Mouse (Mus musculus): Measurements from ENCODE around the gene Rad51b.

The Rad51b gene

DNA sequence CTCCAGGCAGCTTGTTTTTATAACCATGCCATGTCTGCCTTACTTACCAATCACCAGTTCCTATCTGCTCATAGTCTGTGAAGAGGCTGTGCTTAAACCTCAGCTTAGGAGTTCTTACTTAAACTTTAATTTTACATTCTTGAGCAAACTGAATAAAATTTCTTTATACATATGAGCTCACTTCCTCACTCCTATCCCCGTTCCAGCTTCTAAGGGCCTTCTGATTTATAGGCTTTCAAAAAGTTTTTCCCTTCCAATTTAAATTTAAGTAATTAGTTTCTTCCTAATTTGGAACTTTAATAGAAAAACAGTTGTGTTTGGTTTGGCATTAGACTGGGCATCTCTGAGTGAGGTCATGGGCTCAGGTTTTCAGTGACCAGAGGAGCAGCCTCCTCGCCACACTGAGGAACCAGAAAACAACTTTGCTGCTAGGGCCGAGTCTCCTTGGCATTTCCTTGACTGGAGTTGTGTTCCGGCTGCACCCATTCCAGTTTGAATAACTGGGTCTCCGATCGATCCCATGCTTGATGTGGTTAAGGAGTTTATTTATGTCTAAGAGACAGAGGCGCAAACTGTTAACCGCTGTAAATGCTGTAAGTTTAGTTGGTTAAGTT, 115.9 kb downstream of the Rad51b start:
- TF ChIP-seq NANOG (IDR thresholded peaks at IDR 0.05; ENCODE audit: borderline replicate concordance, low read length) (no peak), POU5F1 (IDR thresholded peaks at IDR 0.05; ENCODE audit: borderline replicate concordance, low read length) (no peak), CTCF (conservative IDR thresholded peaks at IDR 0.05; ENCODE audit: low read length) (no peak)
- Histone ChIP-seq H3K36me3 (ENCODE audit: insufficient read depth, low read length) (no peaks in the 10 kb centered on the region), H3K9me3 (ENCODE audit: low read length) (peaks cover 3% of the 10 kb centered on the region; the same call in 1 of the 2 replicates), H3K27me3 (ENCODE audit: insufficient read depth, low read length) (no peaks in the 10 kb centered on the region), H3K4me1 (replicated peaks; ENCODE audit: low read depth, low read length) (no peaks in the 10 kb centered on the region), H3K4me3 (replicated peaks; ENCODE audit: low read length) (no peak overlapping the region)

DNA sequence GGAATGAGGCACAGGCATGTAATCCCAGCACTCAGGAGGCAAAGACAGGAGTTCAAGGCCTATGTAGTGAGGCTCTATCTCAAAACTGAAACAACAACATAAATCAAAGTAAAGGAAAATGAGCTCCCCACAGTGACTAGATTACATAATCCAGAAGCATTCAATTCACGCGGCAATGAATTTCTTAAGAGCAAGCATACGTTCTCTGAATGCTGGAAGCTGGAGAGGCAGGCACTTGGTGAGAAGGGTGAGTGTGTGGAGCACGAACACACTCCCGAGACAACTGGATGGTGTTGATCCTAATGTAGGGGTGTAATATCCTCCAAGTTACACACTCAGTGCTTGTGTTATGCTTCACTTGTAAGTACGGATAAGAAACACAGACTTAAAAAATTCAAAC, 120.3 kb downstream of the Rad51b start:
- Histone ChIP-seq H3K36me3 (ENCODE audit: insufficient read depth, low read length) (no peaks in the 10 kb centered on the region), H3K9me3 (ENCODE audit: low read length) (peaks cover 10% of the 10 kb centered on the region), H3K27me3 (ENCODE audit: insufficient read depth, low read length) (no peaks in the 10 kb centered on the region), H3K4me3 (replicated peaks; ENCODE audit: low read length) (no peak overlapping the region), H3K4me1 (replicated peaks; ENCODE audit: low read depth, low read length) (no peaks in the 10 kb centered on the region)
- no peak for TF ChIP-seq POU5F1 (IDR thresholded peaks at IDR 0.05; ENCODE audit: borderline replicate concordance, low read length)

DNA sequence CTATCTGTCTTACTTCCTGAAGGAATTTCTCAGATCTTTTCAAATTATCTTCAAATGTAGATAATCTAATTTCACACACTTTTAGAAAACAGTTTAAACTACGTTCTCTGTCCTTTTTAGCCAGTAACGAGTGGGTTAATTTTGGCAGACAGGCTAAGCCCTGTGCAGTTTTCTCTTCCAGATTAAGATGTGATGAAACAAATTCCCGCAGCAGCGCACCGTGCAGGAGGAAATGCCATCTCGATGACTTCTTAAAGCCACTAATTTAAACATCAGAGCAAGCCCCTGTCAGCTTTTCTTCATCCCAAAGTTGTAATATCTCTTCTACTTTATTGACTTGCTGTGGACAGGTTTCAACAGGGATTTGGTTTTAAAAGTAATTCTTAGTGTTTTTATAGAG, 123.5 kb downstream of the Rad51b start:
- Histone ChIP-seq H3K4me3 (replicated peaks; ENCODE audit: low read length) (no peak overlapping the region), H3K36me3 (ENCODE audit: insufficient read depth, low read length) (no peaks in the 10 kb centered on the region), H3K9me3 (ENCODE audit: low read length) (peaks cover 10% of the 10 kb centered on the region), H3K4me1 (replicated peaks; ENCODE audit: low read depth, low read length) (no peaks in the 10 kb centered on the region), H3K27me3 (ENCODE audit: insufficient read depth, low read length) (no peaks in the 10 kb centered on the region)
- TF ChIP-seq CTCF (conservative IDR thresholded peaks at IDR 0.05; ENCODE audit: low read length), result no peak
- no peak for TF ChIP-seq POU5F1 (IDR thresholded peaks at IDR 0.05; ENCODE audit: borderline replicate concordance, low read length)
- no peak for TF ChIP-seq NANOG (IDR thresholded peaks at IDR 0.05; ENCODE audit: borderline replicate concordance, low read length)

DNA sequence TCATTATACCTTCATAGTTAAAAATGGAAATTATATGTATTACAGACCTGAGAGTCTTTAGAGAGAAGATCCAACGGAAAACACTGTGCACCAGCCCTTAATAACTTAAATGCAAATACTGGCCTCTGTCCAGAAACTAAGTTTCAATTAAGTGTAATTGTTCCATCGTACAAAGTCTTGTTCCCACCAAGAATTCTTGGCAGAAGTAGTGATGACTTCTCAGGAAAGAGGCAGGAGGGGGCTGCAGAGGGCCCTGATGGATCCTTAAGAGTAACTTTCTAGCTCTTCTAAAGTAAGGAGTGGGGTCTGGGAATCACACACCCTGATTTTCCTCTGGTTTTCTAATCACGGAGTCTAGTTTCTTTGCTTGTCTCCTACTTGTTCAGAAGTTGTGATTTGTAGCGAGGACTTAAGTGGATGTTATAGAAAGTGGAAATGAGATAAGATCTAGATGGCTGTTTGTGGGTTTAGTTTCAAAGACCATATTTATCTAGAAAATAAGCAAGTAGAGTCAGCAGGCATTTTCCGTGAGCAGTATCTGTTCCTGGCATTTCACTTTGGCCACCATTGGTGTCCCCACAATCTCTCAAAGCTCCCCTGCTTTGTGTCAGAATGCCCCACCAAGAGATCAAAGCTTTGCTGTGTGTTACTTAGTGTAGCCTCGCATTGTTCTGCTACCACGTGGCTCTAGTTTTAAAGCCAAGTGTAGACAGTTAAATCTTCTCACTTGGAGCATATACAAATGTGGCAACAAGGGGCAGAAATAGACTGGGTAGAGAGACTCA, 132.6 kb downstream of the Rad51b start:
- H3K4me1 ChIP-seq (replicated peaks; ENCODE audit: low read depth, low read length), result no peaks in the 10 kb centered on the region
- no peaks in the 10 kb centered on the region; the same call in 1 of the 2 replicates for H3K36me3 ChIP-seq (ENCODE audit: insufficient read depth, low read length)
- TF ChIP-seq NANOG (IDR thresholded peaks at IDR 0.05; ENCODE audit: borderline replicate concordance, low read length) (no peak), CTCF (conservative IDR thresholded peaks at IDR 0.05; ENCODE audit: low read length) (no peak), POU5F1 (IDR thresholded peaks at IDR 0.05; ENCODE audit: borderline replicate concordance, low read length) (no peak)
- no peak overlapping the region for H3K4me3 ChIP-seq (replicated peaks; ENCODE audit: low read length)
- H3K9me3 ChIP-seq (ENCODE audit: low read length), result no peaks in the 10 kb centered on the region
- no peaks in the 10 kb centered on the region for H3K27me3 ChIP-seq (ENCODE audit: insufficient read depth, low read length)

DNA sequence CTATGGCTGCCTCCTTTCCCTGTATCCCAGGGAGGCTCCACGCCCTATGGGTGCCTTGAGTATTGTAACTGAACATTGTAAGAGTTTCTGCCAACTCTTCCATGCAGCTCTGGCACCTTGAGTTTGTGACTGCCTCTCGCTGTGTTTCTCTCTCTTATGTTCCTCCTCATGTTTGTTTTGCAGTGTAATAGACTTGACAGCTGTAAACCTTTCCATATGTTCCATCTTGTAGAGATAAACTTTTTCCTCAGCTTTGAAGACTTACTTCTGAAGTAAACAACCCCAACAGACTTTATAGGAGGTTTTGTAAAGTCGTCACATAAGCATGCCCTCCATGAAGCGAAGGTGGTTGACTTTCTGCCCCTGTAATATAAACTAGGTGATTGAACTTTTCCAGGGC, 134.1 kb downstream of the Rad51b start:
- Histone ChIP-seq H3K9me3 (ENCODE audit: low read length) (no peaks in the 10 kb centered on the region), H3K36me3 (ENCODE audit: insufficient read depth, low read length) (no peaks in the 10 kb centered on the region; the same call in 1 of the 2 replicates), H3K27me3 (ENCODE audit: insufficient read depth, low read length) (no peaks in the 10 kb centered on the region), H3K4me1 (replicated peaks; ENCODE audit: low read depth, low read length) (no peaks in the 10 kb centered on the region), H3K4me3 (replicated peaks; ENCODE audit: low read length) (no peak overlapping the region)
- no peak for TF ChIP-seq CTCF (conservative IDR thresholded peaks at IDR 0.05; ENCODE audit: low read length)
- no peak for TF ChIP-seq POU5F1 (IDR thresholded peaks at IDR 0.05; ENCODE audit: borderline replicate concordance, low read length)

DNA sequence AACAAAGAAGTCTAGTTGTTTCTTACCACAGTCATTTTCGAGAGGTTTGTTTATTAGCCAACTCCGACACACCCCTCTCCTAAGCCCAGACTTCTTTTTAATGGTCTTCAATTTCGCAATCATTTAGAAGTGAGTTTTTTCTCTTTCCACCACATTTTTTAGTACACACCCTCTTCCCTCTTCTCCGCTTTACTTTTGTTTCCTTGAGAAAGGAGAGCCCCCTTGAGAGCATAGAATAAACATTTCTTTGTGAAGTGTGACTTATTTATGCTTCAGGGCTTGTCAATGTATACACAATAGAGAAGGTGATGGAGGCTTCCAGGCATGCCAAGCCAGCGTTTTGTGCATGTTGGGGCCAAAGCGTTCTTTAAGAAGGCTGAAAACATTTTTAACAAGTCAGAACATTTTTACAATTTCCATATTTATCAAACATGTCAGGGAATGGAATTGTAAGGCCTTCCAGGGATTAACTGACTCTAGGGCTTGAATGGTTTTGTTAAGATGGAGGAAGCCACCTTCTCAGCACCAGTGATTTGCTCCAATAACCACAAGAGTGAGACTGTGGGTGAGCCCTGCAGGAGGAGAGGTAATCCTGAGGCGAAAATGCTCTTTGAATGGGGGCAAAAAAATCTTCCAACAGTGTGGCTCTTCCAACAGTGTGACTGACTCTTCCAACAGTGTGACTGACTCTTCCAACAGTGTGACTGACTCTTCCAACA, 136.8 kb downstream of the Rad51b start:
- TF ChIP-seq POU5F1 (IDR thresholded peaks at IDR 0.05; ENCODE audit: borderline replicate concordance, low read length), result no peak
- TF ChIP-seq CTCF (conservative IDR thresholded peaks at IDR 0.05; ENCODE audit: low read length), result no peak
- no peak for TF ChIP-seq NANOG (IDR thresholded peaks at IDR 0.05; ENCODE audit: borderline replicate concordance, low read length)
- Histone ChIP-seq H3K27me3 (ENCODE audit: insufficient read depth, low read length) (no peaks in the 10 kb centered on the region), H3K9me3 (ENCODE audit: low read length) (no peaks in the 10 kb centered on the region), H3K4me3 (replicated peaks; ENCODE audit: low read length) (no peak overlapping the region), H3K36me3 (ENCODE audit: insufficient read depth, low read length) (no peaks in the 10 kb centered on the region), H3K4me1 (replicated peaks; ENCODE audit: low read depth, low read length) (no peaks in the 10 kb centered on the region)

DNA sequence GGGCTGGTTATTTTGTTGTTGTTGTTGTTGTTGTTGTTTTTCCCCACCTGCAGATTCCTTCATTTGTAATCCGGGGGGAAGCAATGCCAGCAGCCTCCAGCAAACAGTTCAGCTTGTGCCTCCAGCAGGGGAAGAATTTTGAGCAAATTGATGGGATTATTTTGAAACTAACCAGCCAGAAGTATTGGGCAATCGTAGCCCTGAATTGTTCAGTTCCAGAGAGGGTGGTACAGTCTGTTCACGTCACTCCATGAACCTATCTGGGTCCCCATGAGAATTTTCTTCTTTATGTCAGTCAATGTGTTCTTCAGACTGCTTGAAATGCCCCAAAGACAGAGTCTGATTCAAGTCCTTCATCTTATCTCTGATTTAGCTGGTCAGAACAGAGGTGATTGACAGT, 138.4 kb downstream of the Rad51b start:
- TF ChIP-seq CTCF (conservative IDR thresholded peaks at IDR 0.05; ENCODE audit: low read length), result no peak
- Histone ChIP-seq H3K36me3 (ENCODE audit: insufficient read depth, low read length) (no peaks in the 10 kb centered on the region), H3K9me3 (ENCODE audit: low read length) (no peaks in the 10 kb centered on the region), H3K4me3 (replicated peaks; ENCODE audit: low read length) (no peak overlapping the region), H3K27me3 (ENCODE audit: insufficient read depth, low read length) (no peaks in the 10 kb centered on the region), H3K4me1 (replicated peaks; ENCODE audit: low read depth, low read length) (no peaks in the 10 kb centered on the region)

DNA sequence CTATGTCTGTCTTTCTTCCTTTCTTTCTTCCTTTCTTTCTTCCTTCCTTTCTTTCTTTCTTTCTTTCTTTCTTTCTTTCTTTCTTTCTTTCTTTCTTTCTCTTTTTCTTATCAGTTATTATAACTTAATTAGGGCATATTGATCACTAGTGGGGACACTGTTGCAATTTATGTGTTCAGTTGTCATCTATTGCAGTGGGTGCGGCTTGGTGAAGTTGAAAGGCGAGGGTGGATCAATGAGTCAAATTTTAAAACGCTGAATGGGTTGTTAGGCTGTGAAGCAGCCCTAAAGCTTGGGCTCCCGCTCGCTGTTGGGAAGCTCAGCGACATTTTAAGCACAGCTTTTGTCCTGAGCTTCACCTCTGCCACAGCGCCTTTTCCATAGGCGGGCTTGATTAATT, 139.0 kb downstream of the Rad51b start:
- Histone ChIP-seq H3K27me3 (ENCODE audit: insufficient read depth, low read length) (no peaks in the 10 kb centered on the region), H3K4me1 (replicated peaks; ENCODE audit: low read depth, low read length) (no peaks in the 10 kb centered on the region), H3K4me3 (replicated peaks; ENCODE audit: low read length) (no peak overlapping the region), H3K9me3 (ENCODE audit: low read length) (no peaks in the 10 kb centered on the region), H3K36me3 (ENCODE audit: insufficient read depth, low read length) (no peaks in the 10 kb centered on the region)
- TF ChIP-seq CTCF (conservative IDR thresholded peaks at IDR 0.05; ENCODE audit: low read length), result no peak
- TF ChIP-seq NANOG (IDR thresholded peaks at IDR 0.05; ENCODE audit: borderline replicate concordance, low read length), result no peak
- TF ChIP-seq POU5F1 (IDR thresholded peaks at IDR 0.05; ENCODE audit: borderline replicate concordance, low read length), result no peak

Data from E14TG2a.4 (cell line).